Mouse (Mus musculus) urinary bladder, postnatal 36 days (tissue): ENCODE data around the gene Ube2e2.

Experiments
- DNase-seq, 2 experiments: peaks; one replicate each; pipeline ENCODE4 v3.0.0; 2022; ENCODE audit warnings: low spot score in 2 of 2, mixed read lengths in 1 of 2

Gene Ube2e2

DNA sequence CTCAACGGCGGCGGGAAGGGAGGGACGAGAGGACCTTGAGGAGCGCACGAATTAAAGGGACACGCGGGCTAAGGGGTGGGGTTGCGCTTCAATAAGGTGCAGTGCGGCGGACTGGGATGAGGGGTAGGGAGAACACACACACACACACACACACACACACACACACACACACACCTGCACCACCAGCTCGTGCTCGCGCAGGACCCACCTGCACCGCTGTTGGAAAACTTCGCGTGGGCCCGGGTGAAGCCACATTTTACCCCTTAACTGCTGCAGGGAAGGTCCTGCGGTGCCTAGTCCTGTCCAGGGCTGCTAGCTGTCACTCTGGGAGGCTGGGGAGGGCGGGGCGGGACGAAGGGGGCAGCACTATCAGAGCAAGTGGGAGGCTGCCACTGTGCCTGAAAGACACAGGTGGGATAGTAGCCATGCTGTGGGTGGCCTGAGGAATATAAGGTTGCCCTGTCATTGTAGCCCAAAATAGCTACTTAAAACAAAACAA, at the start of gene Ube2e2:
Gene Ube2e2 (minus strand): TSS at position 321 of the 499 bp plus-strand sequence.
- DNase-seq: no peak

- no peak for DNase-seq
Observed at GRCm38 (mm10) chr14:18940068-18940467, 46.0 kb upstream of the Ube2e2 start.

DNA sequence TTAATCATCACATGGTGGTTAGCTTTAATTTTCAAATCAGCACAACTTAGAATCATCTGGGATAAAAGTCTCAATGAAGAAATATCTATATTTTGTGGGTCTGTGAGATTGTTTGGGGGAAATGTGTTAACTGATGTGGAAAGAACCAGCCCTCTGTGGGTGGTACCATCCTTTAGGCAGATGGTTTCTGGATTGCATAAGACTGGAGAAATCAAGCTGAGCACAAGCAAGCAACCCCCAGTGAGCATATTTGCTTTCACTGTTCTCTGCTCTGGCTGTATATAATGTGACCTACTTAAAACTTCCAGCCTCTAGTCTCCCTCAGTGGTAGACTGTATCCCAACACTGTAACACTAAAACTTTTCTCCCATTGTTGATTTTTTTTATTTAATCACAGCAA, 9.5 kb upstream of the Ube2e2 start:
- no peak for DNase-seq

DNA sequence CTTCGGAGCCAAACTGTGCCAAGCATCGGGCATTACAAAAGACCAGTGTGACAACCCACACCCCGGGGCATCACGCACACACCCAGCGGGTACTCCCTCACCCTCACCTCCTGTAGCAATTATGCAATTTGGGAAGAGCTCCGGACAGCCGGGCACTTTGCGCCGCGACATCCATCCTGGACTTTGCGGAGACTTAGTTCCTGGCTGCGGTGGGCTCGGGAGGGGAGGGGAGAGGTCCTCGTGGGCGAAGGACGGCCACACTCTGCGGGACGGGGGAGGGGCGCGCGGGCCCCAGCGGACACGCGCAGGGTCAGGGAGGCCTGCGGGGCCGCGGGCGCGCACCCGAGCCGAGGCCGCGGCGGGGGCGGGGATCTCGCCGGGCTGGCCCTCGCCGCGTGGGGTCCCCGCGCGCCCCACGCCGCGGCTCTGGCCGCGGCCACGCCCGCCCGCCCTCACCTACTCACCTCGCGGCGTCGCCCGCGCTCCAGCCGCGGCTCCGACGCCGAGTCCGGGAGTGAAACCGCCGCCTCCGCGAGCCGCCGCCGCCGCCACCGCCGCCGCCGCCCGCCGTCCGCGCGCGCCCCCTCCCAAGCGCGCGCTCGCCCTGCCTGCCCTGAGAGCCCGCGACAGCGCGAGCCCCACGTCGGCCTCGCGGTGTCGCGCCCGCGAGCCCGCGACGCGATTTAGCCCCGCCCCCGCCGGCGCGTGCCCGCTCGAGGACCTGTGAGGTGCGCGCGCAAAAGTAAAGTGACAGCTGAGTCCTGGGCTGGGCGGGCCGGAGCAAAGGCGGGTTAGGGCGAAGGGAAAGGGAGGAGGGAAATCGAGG, 733 bp downstream of the Ube2e2 start:
- peak; percentile 87 to 90 for DNase-seq

GRCm38 (mm10) chr14:18889571-18889970, 4.5 kb downstream of the Ube2e2 start:
- peak in 1 of 2 experiments; percentile 28 for DNase-seq

GRCm38 (mm10) chr14:18882493-18882892, 11.6 kb downstream of the Ube2e2 start:
- DNase-seq: no peak

GRCm38 (mm10) chr14:18870716-18871115, 23.4 kb downstream of the Ube2e2 start:
- DNase-seq: no peak

GRCm38 (mm10) chr14:18828661-18829060, 65.4 kb downstream of the Ube2e2 start:
- DNase-seq: no peak

GRCm38 (mm10) chr14:18826753-18827152, 67.3 kb downstream of the Ube2e2 start:
- DNase-seq: no peak

DNA sequence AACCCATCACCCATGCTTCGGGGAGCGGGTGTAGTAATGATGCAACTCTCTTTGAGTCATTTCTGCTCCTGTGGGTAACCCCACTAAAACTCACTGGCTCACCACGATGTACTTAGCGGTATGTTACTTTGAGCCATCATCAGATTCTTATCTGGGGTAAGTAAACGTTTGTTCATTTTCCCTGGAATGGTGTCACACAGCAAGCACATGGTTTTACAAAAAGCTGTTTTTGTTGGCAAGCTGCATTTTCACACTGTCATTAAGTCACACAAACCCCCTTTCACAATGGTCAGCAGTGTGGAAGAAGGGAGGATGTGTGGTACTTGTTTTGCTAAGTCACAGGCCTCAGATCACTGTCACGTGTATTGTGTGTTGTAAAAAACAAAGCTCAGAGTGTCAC, 73.4 kb downstream of the Ube2e2 start:
- DNase-seq: no peak

DNA sequence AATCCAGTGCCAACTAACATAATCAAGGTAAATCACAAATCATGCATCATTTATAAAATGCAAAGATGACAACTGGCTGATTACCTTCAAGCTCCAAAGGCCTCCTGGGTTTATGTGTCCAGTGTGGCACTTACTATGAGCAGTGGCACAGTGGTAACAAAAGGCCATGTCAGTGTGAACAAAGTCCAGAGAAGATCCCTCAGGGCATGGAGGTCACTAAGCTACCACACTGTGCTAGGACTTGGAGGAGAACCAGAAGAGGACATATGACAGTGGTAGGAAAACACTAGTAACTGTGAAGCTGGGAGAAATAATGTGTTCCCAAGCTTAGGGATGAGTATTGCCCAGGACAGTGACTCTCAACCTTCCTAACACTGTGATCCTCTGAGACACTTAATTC, 97.2 kb downstream of the Ube2e2 start:
- DNase-seq: no peak

DNA sequence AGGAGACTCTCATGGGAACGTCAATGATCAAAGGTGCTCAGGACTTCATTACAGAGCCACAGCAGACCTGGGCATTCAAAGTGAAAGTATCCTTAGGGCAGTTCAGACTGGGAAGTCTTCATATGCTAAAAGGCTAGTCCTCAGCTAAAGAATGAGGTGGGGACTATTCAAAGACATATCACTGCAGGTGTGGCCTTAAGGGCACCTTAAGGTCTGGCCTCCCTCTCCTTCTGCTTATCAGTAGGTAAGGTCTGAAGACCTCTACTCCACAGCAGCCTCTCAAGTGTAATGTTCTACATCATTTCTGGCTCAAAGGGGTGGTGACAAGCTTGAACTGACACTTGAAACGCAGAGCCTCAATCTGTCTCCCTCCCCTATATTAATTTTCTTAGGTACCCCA, 98.3 kb downstream of the Ube2e2 start:
- no peak for DNase-seq

- no peak for DNase-seq
Observed at GRCm38 (mm10) chr14:18778993-18779675, 114.9 kb downstream of the Ube2e2 start.

- DNase-seq: no peak
Observed at GRCm38 (mm10) chr14:18778241-18778640, 115.8 kb downstream of the Ube2e2 start.

DNA sequence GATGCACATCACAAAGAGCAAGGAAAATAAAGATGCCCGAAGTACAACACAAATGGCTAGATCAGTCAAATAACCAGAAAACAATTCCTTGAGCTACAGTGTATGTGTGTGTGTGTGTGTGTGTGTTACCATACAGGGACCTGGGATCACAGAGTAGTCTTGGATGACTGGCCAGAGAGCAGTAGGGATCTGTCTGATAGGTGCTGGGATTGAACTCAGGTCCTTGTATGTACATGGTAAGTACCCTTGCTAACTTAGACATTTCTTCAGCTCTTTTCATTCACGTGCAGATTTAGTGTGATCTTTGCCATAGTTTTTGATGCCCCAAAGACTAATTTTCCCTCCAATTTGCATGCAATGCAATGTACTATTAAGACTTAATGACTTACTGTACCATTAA, 117.9 kb downstream of the Ube2e2 start:
- DNase-seq: no peak

- no peak for DNase-seq
Observed at GRCm38 (mm10) chr14:18773724-18774123, 120.3 kb downstream of the Ube2e2 start.

GRCm38 (mm10) chr14:18759601-18760356, 134.3 kb downstream of the Ube2e2 start:
- no peak for DNase-seq

DNA sequence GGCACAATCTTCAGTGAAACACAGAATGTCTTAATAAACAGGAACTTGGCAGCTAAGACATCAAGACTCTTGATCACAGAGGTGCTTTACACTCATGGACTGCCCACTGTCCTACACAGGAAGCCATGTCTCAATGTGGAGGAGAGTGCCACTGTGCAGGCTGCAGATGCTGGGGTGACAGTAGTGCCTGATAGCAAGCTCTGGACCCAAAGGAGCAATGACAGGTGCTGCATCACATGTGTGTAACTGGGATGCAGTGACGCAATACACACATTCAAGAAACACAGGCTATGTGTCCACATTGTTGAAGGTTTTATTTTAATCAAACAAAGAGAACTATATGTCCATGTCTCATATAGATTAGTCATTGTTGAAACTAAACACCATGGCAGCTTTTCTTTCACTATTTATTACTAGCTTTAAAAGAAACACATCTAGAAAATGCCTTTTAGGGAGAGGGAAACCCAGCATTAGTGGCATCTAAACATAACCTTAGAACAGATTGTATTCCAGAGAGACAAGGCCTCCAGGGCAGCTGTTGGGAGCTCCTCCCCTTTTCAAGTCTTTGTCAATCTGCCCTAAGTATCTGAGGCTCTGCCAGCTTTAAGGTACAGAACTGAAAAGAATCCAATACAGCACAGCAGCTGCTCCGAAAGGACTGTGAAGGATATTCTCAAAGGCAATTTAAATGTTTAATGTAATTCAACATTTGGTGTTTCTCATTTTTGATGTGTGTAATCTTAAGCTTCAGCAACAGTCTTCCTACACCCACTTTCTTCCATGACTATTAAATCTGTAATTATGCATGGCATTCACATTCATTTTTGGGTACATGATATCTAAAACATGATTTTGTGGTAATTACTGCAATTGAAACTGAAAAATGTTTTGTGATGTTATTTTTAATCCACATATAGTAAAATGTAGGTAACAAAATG, 135.2 kb downstream of the Ube2e2 start:
- no peak for DNase-seq

- no peak for DNase-seq
Observed at GRCm38 (mm10) chr14:18758003-18758402, 136.1 kb downstream of the Ube2e2 start.

DNA sequence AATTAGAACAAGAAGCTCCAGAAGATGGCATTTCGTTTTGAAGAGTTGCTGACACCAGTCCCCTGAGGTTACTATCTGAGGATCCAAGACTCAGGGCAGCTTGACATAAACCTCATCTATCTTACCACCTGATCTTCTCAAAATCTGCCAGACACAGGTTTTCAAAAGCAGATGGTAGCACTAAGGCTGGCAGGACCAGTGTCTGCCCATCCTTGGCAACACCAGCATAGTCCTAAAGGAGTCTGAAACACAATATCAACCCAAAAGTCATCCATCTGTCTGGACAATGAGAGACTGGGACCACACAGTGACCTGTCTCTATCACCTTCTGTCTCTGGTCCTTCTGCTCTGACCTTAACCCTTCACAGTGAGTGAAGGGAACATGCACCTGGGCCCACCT, 138.7 kb downstream of the Ube2e2 start:
- no peak for DNase-seq

DNA sequence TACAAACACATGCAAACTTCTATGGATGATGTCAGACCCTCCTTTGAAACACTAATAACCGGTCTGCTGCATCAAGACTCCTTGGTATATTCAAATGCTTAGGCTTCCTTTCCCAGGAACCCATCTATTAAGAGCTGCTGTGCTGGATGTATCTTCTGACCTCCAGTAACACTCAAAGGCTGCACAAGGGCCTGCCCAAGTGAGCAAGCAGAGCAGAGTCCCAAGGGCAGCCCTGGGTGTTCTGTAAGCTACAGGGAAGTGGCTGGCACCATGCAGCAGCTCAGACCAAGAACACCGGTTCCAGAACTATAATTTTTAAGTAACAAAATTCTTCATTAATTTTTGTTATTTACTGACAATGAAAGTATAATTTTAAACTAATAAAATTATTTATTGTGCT, 139.5 kb downstream of the Ube2e2 start:
- DNase-seq: no peak
